Mouse (Mus musculus) adrenal gland, adult 18-20 months (tissue): ENCODE results near the gene Eif5a2. TPM values are rescaled to one million over a fixed set of nuclear protein-coding genes. Genes with fewer than 3 reads are reported as not detected.
A peak's percentile ranks its signal among the peaks of the same experiment; 100 is the strongest.
"Not testable (repeated sequence)": the region's sequence is repeated elsewhere in the genome, so short reads cannot be mapped to it uniquely, and the experiment has no call there.

Experiments
- DNase-seq, 2 experiments: peaks; one replicate each; pipeline ENCODE4 v3.0.0; 2021 to 2022; ENCODE audit warnings: low spot score in 2 of 2
- long read RNA-seq, 2 experiments: library from polyadenylated mRNA; stranded (forward); transcript quantifications; one replicate each; pipeline ENCODE4 v2.0.0; 2021
- total RNA-seq, 2 experiments: library from RNA; stranded (reverse); gene quantifications; 1 replicate in 1 of 2; 2 replicates in 1 of 2; pipeline ENCODE4 v1.2.3; 2021

Eif5a2 gene
- total RNA-seq, result 1 to 10 TPM; 1.6 to 1.9 TPM
- long read RNA-seq, experiment 1, full-length matches to known transcripts, result 1 of 1 reads
- long read RNA-seq, experiment 1, partial matches to known transcripts, result 0 of 1 reads
- long read RNA-seq, experiment 1, other reads (novel, unspliced or antisense), result 0 of 1 reads
- long read RNA-seq, experiment 2, full-length matches to known transcripts, result 1 of 1 reads
- long read RNA-seq, experiment 2, partial matches to known transcripts, result 0 of 1 reads
- long read RNA-seq, experiment 2, other reads (novel, unspliced or antisense), result 0 of 1 reads

GRCm38 (mm10) chr3:28780994-28781393, at the start of gene Eif5a2:
Gene Eif5a2, plus strand, starts transcription at chr3:28781276.
- peak; percentile 86 to 87 for DNase-seq

GRCm38 (mm10) chr3:28734712-28735111, 46.4 kb upstream of the Eif5a2 start:
- DNase-seq, result no peak

- no peak for DNase-seq
These were observed 44.1 kb upstream of the Eif5a2 start for GRCm38 (mm10) chr3:28736981-28737380.

- DNase-seq, result no peak
These were observed 40.7 kb upstream of the Eif5a2 start for GRCm38 (mm10) chr3:28740353-28740752.

DNA sequence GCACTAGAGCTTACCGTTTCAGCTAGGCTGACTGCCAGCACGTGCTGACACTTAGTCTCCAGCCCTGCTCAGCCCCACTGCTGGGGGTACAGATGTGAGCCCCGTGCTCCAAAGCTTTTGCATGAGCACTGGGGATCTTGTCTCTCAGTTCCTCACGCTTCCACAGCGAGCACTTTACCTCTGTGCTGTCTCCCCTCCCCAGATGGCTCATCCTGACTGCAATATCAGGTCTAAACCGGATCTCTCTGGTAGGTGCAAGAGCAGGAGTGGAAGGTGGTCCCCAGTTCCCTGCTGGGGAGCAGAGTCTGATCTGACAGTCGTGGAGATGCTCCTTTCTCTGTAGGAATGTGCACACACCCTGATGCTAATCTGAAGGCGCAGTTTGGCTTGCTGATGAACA, 37.8 kb upstream of the Eif5a2 start:
- no peak for DNase-seq

DNA sequence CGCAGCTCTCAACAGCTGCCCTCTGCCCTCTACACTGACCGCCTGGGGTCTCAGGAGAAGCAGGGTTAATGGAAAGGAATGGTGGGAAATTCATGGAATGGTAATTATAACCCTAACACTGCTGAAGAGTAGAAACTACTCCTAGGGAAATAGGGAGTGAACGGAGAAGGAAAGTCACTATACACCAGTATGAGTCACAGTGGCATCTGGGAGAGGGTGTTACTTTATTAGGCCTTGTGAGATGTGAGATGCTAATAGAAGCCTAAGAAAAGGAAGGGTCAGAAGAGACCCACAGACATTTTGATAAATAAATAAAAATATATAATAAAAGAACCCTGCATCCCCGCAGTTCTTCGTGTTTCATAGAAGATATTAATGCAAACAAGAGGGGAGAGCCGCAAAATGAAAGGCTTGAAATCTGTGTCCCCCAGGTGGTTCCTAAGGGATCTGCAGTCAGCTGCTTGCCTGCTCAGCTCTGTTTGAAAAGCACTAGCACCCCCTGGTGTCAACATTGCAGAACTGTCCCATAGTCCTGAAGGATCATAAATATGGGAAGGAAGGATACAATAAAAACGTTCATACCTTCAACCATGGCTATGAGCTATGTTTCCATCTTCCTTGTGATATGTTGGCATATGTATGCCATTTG, 35.1 kb upstream of the Eif5a2 start:
- peak; percentile 61 to 65 for DNase-seq

GRCm38 (mm10) chr3:28748151-28748550, 32.9 kb upstream of the Eif5a2 start:
- no peak for DNase-seq

GRCm38 (mm10) chr3:28748956-28749355, 32.1 kb upstream of the Eif5a2 start:
- DNase-seq, result no peak

GRCm38 (mm10) chr3:28755477-28755876, 25.6 kb upstream of the Eif5a2 start:
- DNase-seq, result no peak

DNA sequence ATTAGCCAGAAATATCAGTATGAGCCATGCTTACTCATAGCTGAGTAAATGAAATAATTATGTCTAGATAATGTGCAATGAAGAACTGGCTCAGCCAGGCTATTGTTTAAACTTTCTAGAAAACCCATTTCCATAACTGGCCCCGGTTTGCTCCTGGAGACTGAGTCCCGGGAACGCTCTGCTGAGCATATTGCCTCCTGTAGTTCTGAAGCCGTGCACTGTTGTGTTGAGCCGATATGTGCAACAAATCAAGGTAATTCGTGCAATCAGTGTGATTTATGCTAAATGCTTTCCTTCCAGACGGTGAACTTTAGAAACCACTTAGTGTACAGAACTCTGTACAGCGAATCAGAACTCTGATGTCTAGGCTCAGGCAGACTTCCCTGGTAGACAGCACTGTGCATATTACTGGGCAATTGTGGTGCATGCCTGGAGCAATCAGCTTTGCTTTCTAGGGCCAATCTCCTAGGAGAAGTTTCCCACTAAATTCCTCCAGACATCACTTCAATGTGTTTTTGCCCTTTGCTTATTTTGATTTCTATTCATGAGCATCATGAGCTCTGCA, 19.8 kb upstream of the Eif5a2 start:
- DNase-seq, result no peak

DNA sequence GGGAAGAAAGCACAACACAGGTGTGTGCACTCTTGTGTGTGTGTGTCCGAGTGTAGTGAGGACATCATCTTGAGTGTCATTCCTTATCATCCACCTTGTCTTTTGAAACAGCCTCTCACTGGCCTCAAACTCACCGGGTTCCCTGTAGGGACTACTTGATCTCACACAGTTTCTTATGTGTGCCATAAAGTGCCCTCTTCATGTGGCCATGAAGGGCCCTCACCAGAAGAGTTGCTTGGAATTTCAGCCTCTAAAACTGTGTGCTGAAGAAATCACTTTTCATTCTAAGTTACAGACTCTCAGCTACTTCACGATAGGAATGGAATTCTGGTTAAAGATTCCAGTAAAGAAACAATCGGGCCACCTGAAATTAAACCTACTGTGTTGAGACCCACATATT, 14.1 kb upstream of the Eif5a2 start:
- no peak for DNase-seq

DNA sequence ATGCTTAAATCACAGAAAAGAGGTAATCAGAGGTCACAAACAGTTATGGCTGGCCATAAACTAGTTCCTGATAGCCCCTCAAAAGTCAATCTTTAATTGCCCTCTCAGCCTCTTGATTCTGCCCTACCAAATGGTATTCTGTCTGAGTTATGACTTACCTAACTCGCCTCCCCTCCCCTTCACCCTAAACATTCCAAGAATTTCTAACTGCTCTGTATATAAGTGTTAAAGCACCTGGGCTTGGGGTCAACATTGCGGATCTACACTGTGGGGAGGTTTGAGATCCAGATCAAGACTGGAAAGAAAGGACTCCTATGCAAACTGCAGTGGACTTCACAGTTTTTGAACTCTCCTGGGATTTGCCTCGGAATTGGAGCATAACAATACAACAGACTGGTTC, 12.9 kb upstream of the Eif5a2 start:
- DNase-seq, result no peak

DNA sequence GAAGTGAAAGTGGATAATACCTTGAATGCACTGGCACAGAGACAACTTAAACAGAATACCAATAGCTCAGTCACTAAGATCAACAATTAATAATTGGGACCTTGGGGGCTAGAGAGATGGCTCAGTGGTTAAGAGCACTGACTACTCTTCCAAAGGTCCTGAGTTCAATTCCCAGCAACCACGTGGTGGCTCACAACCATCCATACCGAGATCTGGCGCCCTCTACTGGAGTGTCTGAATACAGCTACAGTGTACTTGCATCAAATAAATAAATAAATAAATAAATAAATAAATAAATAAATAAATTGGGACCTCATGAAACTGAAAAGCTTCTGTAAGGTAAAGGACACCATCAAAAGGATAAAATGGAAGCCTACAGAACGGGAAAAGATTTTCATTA, 8.2 kb upstream of the Eif5a2 start:
- not testable (repeated sequence) for DNase-seq

GRCm38 (mm10) chr3:28775361-28775760, 5.7 kb upstream of the Eif5a2 start:
- DNase-seq, result no peak

DNA sequence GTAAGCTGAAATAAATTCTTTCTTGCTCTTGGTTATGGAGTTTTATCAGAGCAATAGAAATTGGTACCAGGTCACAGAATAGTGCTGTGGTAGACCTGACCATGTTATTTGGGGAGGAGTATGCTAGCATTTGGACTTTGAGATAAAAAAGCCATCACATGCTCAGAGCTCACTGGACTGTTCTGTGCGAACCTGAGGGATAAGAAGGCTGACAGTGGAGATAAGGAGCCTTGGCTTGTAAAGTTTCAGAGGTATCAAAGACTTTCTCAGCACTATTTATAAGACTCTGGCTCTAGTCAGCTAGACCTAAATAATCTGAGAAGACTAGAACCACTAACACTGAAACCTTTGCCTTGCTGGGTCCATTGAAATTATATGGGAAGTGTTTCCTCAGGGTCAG, 5.1 kb upstream of the Eif5a2 start:
- no peak for DNase-seq

DNA sequence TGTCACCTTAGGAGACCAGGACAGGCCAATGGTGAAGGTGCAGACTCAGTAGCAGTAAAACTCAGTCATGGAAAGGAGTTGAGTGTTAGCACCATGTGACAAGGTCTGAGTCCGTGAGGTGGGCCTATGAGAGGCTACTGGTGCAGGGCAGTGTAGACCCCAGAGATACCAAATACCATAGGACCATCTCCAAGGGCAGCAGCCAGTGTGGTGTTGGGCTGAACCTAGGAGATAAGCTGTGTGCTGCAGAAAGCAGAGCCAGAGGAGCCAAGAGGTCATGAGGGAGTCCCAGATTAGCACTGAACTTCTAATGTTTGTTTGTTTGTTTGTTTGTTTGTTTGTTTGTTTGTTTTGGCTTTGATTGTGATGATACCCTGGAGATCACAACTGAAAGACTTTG, 4.6 kb upstream of the Eif5a2 start:
- no peak for DNase-seq

DNA sequence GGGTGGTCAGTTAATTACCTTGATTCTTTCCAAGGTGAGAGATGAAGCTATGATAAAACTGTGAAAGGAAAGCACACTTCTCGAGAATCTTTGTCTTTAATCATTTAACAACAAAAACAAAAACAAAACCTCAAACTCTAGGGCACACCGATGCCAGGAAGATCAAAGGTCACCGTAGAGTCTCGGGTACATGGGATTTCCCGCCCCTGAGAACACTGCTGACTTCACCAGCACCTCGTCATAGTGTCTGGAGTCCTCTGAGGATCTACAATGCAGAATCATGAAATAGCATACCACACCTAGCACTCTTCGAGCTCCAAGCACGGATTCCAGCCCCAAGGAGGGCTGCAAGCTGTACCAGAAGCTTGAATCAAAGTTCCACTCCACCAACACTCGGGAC, 565 bp upstream of the Eif5a2 start:
- no peak for DNase-seq

- DNase-seq, result no peak
These were observed 346 bp downstream of the Eif5a2 start for GRCm38 (mm10) chr3:28781422-28781821.

GRCm38 (mm10) chr3:28781848-28782247, 772 bp downstream of the Eif5a2 start:
- DNase-seq, result no peak

GRCm38 (mm10) chr3:28784176-28784575, 3.1 kb downstream of the Eif5a2 start:
- DNase-seq, result no peak

DNA sequence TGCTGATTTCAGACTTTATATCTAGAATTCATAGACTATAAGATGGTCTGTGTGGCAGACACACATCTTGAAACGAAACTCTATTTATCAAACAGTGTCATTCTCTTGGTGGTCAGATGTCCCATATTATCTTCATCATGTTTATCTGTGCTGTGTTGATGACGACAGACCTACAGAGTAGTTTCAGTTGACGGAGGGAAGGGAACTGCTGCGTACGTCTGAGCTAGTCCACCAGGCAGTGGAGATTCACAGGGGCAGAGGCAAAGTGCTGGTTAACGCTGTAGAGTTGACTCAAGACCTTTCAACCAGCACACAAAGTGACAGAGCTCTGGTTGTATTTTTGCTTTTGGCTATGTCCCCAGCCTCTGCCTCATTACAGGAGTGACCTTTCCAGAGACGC, 13.8 kb downstream of the Eif5a2 start:
- no peak for DNase-seq

DNA sequence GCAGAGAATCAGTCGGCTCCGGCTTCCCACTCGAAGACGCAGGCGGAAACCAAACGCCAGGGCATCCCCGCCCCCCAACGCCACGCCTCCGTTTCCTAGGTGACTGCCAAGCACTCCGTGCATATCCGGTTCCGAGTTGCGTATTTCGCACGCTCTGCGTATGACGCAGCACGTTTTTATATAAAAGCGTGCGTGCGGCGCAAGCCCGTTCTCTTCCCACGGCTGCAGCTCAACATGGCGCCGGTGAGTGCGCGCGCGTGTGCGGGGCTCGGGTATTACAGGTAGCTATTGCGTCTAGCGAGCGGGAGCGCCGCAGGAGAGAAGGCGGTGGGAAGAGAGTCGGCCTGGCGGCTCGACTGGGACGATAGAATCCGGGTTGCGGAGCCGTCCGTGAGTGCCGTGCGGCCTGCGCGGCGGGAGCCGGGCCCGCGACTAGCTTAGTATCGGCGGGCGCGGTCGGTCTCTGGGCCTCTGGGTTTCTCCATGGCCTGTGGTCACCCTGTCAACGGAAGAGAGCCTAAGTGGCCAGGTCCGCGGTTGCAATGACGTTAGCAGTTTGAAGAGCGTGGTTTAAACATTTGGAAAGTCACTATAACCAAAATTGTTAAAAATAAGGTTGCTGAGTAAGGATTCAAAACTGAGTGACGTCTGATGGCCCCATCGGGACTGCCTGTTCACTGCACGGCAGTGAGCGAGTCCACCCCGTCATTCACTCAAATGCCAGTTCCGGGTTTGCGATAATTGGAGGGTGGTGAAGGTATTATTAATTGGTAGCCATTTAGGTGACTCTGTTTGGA, 24.4 kb downstream of the Eif5a2 start, which contains the start of gene Rpl22l1:
Gene Rpl22l1, plus strand, starts transcription at position 136 of the 797 bp plus-strand sequence.
- peak; percentile 99 for DNase-seq
